Mouse (Mus musculus) kidney, embryonic 16.5 days (tissue): ENCODE results near the gene Nfatc4. TPM values are rescaled to one million over a fixed set of nuclear protein-coding genes. Genes with fewer than 3 reads are reported as not detected.

Experiments
- ATAC-seq: fragments of 200-750 bp; cut with Nextera tagmentation; 2 replicates; pipeline ENCODE4 v1.8.0; 2017; ENCODE audit warnings: moderate TSS enrichment; ENCODE audit not compliant: low FRiP score, low TSS enrichment
- H3K27ac ChIP-seq: fragments of 300-500 bp; sonication (generic); 2 replicates; pipeline ENCODE4 v1.5.1; 2014; ENCODE audit warnings: low read length
- H3K27me3 ChIP-seq: fragments of 300-500 bp; sonication (generic); 2 replicates; pipeline ENCODE4 v1.6.1; 2014; ENCODE audit warnings: low read length, control low read depth, mixed read lengths; ENCODE audit not compliant: insufficient read depth
- H3K36me3 ChIP-seq: fragments of 300-500 bp; sonication (generic); 2 replicates; pipeline ENCODE4 v1.6.1; 2014; ENCODE audit warnings: low read length, control low read depth, mixed read lengths; ENCODE audit not compliant: insufficient read depth
- H3K4me1 ChIP-seq: fragments of 300-500 bp; sonication (generic); 2 replicates; pipeline ENCODE4 v1.6.1; 2014; ENCODE audit warnings: low read length, control low read depth, mixed read lengths; ENCODE audit not compliant: insufficient read depth
- H3K4me2 ChIP-seq: fragments of 300-500 bp; sonication (generic); replicated peaks from 2 replicates; pipeline ENCODE4 v1.6.1; 2014; ENCODE audit warnings: low read depth, low read length
- H3K4me3 ChIP-seq: fragments of 300-500 bp; sonication (generic); 2 replicates; pipeline ENCODE4 v1.5.1; 2014; ENCODE audit warnings: mild to moderate bottlenecking, low read length
- H3K9ac ChIP-seq: fragments of 300-500 bp; sonication (generic); replicated peaks from 2 replicates; pipeline ENCODE4 v1.6.1; 2014; ENCODE audit warnings: low read length
- H3K9me3 ChIP-seq: fragments of 300-500 bp; sonication (generic); 2 replicates; pipeline ENCODE4 v1.6.1; 2016; ENCODE audit warnings: low read length, control low read depth
- whole genome bisulfite sequencing: fragments of 180-500 bp; shearing (Covaris S2); extraction: QIAGEN DNeasy Blood & Tissue Kit; methylation state at CpG from one replicate; pipeline ENCODE4 v1.1.7; 2014; 5-methylcytosine and 5-hydroxymethylcytosine counted together
- polyA plus RNA-seq: library from polyadenylated mRNA; unstranded; fragments of >200 nt; fragmentation: Nextera tagmentation; extraction: Ambion mirVana; gene quantifications from 2 replicates; pipeline ENCODE4 v1.2.1, GENCODE M21; 2015

Nfatc4 gene
- polyA plus RNA-seq, 1 experiment from 2014 or later = 38.7 TPM

GRCm38 (mm10) chr14:55842794-55843193, 19.9 kb downstream of the Nfatc4 start:
- Histone ChIP-seq H3K27ac (no peak overlapping the region), H3K36me3 (no peaks in the 10 kb centered on the region), H3K27me3 (no peaks in the 10 kb centered on the region), H3K9me3 (no peaks in the 10 kb centered on the region), H3K4me2 (no peak overlapping the region), H3K9ac (no peak overlapping the region), H3K4me1 (no peaks in the 10 kb centered on the region), H3K4me3 (no peak overlapping the region)
- WGBS = 81% methylated on average over 4 of the region's 4 CpGs
- no peak for ATAC-seq

GRCm38 (mm10) chr14:55845506-55846294, 22.8 kb downstream of the Nfatc4 start:
- Histone ChIP-seq H3K9ac (no peak overlapping the region), H3K27ac (peak overlapping the region; percentile 61), H3K4me2 (no peak overlapping the region), H3K27me3 (no peaks in the 10 kb centered on the region), H3K36me3 (no peaks in the 10 kb centered on the region), H3K4me3 (no peak overlapping the region), H3K4me1 (no peaks in the 10 kb centered on the region), H3K9me3 (no peaks in the 10 kb centered on the region)
- 63% methylated on average over 9 of the region's 9 CpGs for WGBS
- ATAC-seq = peak; percentile 80

- Histone ChIP-seq H3K27ac (no peak overlapping the region), H3K9ac (no peak overlapping the region), H3K4me2 (no peak overlapping the region), H3K4me1 (peaks cover 26% of the 10 kb centered on the region), H3K9me3 (no peaks in the 10 kb centered on the region), H3K4me3 (no peak overlapping the region), H3K27me3 (no peaks in the 10 kb centered on the region), H3K36me3 (no peaks in the 10 kb centered on the region)
- ATAC-seq = no peak
- 74% methylated on average over 6 of the region's 6 CpGs for WGBS
Observed at GRCm38 (mm10) chr14:55850885-55851284, 27.9 kb downstream of the Nfatc4 start.

GRCm38 (mm10) chr14:55852646-55853551, 30.0 kb downstream of the Nfatc4 start:
- Histone ChIP-seq H3K9ac (peak overlapping the region; percentile 69), H3K36me3 (0 out of 2 replicates have a peak, but pooled peaks cover 2% of the 10 kb centered on the region), H3K27me3 (no peaks in the 10 kb centered on the region), H3K4me1 (peaks cover 44% of the 10 kb centered on the region), H3K4me3 (peak overlapping the region; percentile 71), H3K9me3 (no peaks in the 10 kb centered on the region), H3K27ac (peak overlapping the region; percentile 96), H3K4me2 (peak overlapping the region; percentile 88)
- ATAC-seq = peak; percentile 78
- 3% methylated on average over 11 of the region's 11 CpGs for WGBS

GRCm38 (mm10) chr14:55853621-55854285, 30.8 kb downstream of the Nfatc4 start, which contains the start of gene Nynrin:
Gene Nynrin (plus strand): TSS chr14:55854010.
- Histone ChIP-seq H3K36me3 (0 out of 2 replicates have a peak, but pooled peaks cover 3% of the 10 kb centered on the region), H3K4me3 (peak within 1 kb of the TSS; percentile 71), H3K27ac (peak within 1 kb of the TSS; percentile 96), H3K4me1 (peaks cover 44% of the 10 kb centered on the region), H3K27me3 (no peaks in the 10 kb centered on the region), H3K9ac (peak within 1 kb of the TSS; percentile 69), H3K9me3 (no peaks in the 10 kb centered on the region), H3K4me2 (peak within 1 kb of the TSS; percentile 88)
- WGBS = 2% methylated on average over 22 of the region's 33 CpGs
- peak; percentile 93 for ATAC-seq

- peak; percentile 10; the same call in 1 of the 2 replicates for ATAC-seq
- H3K4me2 ChIP-seq = peak overlapping the region; percentile 88
- H3K4me1 ChIP-seq = peaks cover 44% of the 10 kb centered on the region
- 0 out of 2 replicates have a peak, but pooled peaks cover 3% of the 10 kb centered on the region for H3K36me3 ChIP-seq
- no peaks in the 10 kb centered on the region for H3K9me3 ChIP-seq
- peak overlapping the region; percentile 96 for H3K27ac ChIP-seq
- peak overlapping the region; percentile 69 for H3K9ac ChIP-seq
- H3K4me3 ChIP-seq = peak overlapping the region; percentile 71
- WGBS = under 1% methylated on average over 9 of the region's 9 CpGs
- no peaks in the 10 kb centered on the region for H3K27me3 ChIP-seq
Observed at GRCm38 (mm10) chr14:55854406-55855100, 31.6 kb downstream of the Nfatc4 start.

GRCm38 (mm10) chr14:55855101-55855561, 32.2 kb downstream of the Nfatc4 start:
- Histone ChIP-seq H3K27me3 (no peaks in the 10 kb centered on the region), H3K4me3 (peak overlapping the region; percentile 71), H3K4me2 (peak overlapping the region; percentile 88), H3K9ac (peak overlapping the region; percentile 69), H3K4me1 (peaks cover 44% of the 10 kb centered on the region), H3K27ac (peak overlapping the region; percentile 96), H3K36me3 (0 out of 2 replicates have a peak, but pooled peaks cover 3% of the 10 kb centered on the region), H3K9me3 (no peaks in the 10 kb centered on the region)
- ATAC-seq = peak; percentile 19
- WGBS = 1% methylated on average over 4 of the region's 4 CpGs

- WGBS = 50% methylated on average over 4 of the region's 4 CpGs
- peaks cover 51% of the 10 kb centered on the region for H3K4me1 ChIP-seq
- no peaks in the 10 kb centered on the region for H3K27me3 ChIP-seq
- H3K27ac ChIP-seq = peak overlapping the region; percentile 30; the same call in 1 of the 2 replicates
- ATAC-seq = no peak
- H3K36me3 ChIP-seq = 0 out of 2 replicates have a peak, but pooled peaks cover 3% of the 10 kb centered on the region
- H3K9me3 ChIP-seq = no peaks in the 10 kb centered on the region
- H3K4me3 ChIP-seq = 0 out of 2 replicates have a peak overlapping the region, but pooled peaks have one; percentile 1
- H3K9ac ChIP-seq = peak overlapping the region; percentile 34; the same call in 1 of the 2 replicates
- H3K4me2 ChIP-seq = peak overlapping the region; percentile 88
Observed at GRCm38 (mm10) chr14:55857588-55857987, 34.6 kb downstream of the Nfatc4 start.
